Mouse (Mus musculus) liver, embryonic 14 days (tissue): ENCODE data around the gene Cyp8b1. TPM values are rescaled to one million over a fixed set of nuclear protein-coding genes. Genes with fewer than 3 reads are reported as not detected.

ENCODE experiments used
- polyA plus RNA-seq: library from polyadenylated mRNA; depleted of rRNA; stranded (reverse); fragments of >200 nt; gene quantifications from 2 replicates; pipeline ENCODE4 v1.2.3, GENCODE M21; 2012; rRNA removed

Gene Cyp8b1
- polyA plus RNA-seq: 0.49 and 0.73 TPM in 2 replicates

DNA sequence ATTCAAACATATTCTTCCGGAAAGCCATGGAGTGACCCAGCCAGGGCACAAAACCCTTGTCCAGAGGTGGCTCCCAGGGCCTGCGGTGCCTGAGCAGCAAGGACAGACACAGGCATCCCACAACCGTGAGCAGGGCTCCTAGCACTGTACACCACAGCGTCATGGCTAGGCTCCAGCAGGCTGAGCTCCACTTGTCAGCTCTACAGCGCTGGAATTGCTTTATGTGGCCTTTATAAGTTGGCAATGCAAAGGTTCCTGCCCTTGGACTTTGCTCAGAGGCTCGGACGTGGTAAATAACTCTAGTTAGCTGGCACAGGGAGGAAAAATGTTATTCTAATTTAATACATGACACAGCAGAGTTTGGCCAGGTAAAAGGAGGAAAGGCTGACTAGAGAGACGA, at the start of gene Cyp8b1:
Gene Cyp8b1, minus strand, starts transcription at position 204 of the 400 bp plus-strand sequence.

DNA sequence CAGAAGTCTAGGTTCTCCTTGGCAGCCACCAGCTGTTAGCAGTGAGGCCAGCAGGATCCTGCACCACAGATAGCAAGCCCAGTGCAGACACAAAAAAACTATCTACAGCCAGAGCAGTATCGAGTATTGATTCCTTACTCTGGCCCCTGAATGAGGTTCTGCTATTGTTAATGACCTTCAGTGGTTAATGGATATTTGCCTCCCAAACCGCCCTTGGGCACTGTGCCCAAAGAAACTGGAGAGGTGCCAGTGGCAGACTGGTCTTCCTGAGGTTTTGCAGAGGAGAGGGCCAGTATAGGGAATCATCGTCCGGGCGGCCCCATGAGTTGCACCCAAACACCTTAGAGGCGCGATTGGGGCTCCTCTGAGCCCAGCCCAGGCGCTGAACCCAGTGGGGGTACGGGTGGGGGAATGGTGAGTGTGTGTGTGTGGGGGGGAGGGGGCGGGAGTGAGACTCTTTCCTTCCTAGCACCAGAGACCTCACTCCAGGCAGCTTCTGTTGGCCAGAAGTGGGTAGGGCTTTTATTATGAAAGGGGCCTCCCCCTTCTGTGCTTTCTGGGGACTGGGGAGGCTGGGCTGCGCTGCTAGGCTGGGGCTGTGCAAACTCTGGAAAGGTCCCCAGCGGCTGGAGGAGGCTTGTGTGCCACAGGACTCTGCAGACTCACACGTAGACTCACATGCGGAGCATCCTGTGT, 34.5 kb upstream of the Cyp8b1 start, which contains the start of gene Fam198a:
Gene Fam198a, plus strand, starts transcription at position 571 of the 696 bp plus-strand sequence.

GRCm38 (mm10) chr9:121898245-121898644, 17.9 kb downstream of the Cyp8b1 start, which contains the start of gene Ackr2:
TSS of gene Ackr2 (plus strand) at chr9:121898355.

Other genes starting within 250 kb of the Cyp8b1 start
- gene Sec22c, start 210.8 kb downstream of the Cyp8b1 start, polyA plus RNA-seq: 1.5 and 2.2 TPM in 2 replicates
- gene Ss18l2, start 206.0 kb downstream of the Cyp8b1 start, polyA plus RNA-seq: 24.9 and 27.6 TPM in 2 replicates
- 37.1 and 44.9 TPM in 2 replicates for gene Nktr, start 197.1 kb downstream of the Cyp8b1 start, polyA plus RNA-seq
- gene Zfp651, start 157.0 kb downstream of the Cyp8b1 start, polyA plus RNA-seq: 1.9 TPM in 2 replicates
- 0.19 TPM in 1 of 2 replicates, not detected in the other for gene Klhl40, start 138.7 kb downstream of the Cyp8b1 start, polyA plus RNA-seq
- gene Hhatl, start 123.8 kb downstream of the Cyp8b1 start, polyA plus RNA-seq: 0.01 and 0.07 TPM in 2 replicates
- gene Ccdc13, start 76.8 kb downstream of the Cyp8b1 start, polyA plus RNA-seq: not detected in 2 replicates
- 24.5 and 25.4 TPM in 2 replicates for gene Higd1a, start 57.9 kb downstream of the Cyp8b1 start, polyA plus RNA-seq
- gene Ackr2, start 17.9 kb downstream of the Cyp8b1 start, polyA plus RNA-seq: 0.15 and 0.26 TPM in 2 replicates
- gene Fam198a, start 34.7 kb upstream of the Cyp8b1 start, polyA plus RNA-seq: 0.10 and 0.12 TPM in 2 replicates
- gene Pomgnt2, start 80.8 kb upstream of the Cyp8b1 start, polyA plus RNA-seq: 1.8 and 2.1 TPM in 2 replicates
- gene Snrk, start 201.0 kb upstream of the Cyp8b1 start, polyA plus RNA-seq: 10.7 and 12.8 TPM in 2 replicates